Mouse (Mus musculus): Measurements from ENCODE around the gene Myrfl.

DNA sequence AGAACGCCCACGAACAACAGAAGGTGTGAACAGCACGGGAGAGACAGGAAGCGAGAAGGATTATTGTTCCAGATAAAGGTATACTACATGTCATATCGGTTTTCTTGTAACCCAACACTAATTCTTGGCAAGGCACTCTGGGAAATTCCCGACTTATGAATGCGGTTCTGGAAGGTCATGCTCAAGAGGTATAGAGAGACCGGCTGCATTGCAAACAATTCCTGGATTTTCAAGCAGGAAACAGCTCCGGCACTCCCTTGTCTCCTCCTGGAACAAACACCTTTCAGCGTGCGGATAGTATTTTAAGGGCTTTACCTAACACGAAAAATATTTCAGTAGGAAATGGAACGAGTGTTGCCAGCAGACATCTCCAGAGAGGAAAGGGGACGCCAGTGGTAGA is 145.8 kb downstream of the Myrfl start:
- TF ChIP-seq GATA1 (IDR thresholded peaks at IDR 0.05; ENCODE audit: borderline replicate concordance, low read length) (no peak), FLI1 (IDR thresholded peaks at IDR 0.05; ENCODE audit: low read length) (no peak)

All from megakaryocyte, embryonic 14.5 days (primary cell).